Mouse (Mus musculus) lung, adult 10 weeks (tissue): ENCODE measurements around the gene Zbtb20. TPM values are rescaled to one million over a fixed set of nuclear protein-coding genes. Genes with fewer than 3 reads are reported as not detected.

Source experiments
- polyA plus RNA-seq: library from polyadenylated mRNA; stranded (reverse); fragments of 350-450 nt; fragmentation: Illumina TruSeq; extraction: RNeasy Lipid Tissue Mini Kit (QIAGEN cat#74804); gene quantifications from one replicate; pipeline ENCODE4 v1.2.3, GENCODE M21; 2014; ENCODE audit warnings: low read depth, low replicate concordance; ENCODE audit not compliant: insufficient read depth

Zbtb20 gene
- 2.3 TPM for polyA plus RNA-seq

GRCm38 (mm10) chr16:42875852-42875980 lies at the start of gene Zbtb20:
Gene Zbtb20 (plus strand): TSS chr16:42875881.

DNA sequence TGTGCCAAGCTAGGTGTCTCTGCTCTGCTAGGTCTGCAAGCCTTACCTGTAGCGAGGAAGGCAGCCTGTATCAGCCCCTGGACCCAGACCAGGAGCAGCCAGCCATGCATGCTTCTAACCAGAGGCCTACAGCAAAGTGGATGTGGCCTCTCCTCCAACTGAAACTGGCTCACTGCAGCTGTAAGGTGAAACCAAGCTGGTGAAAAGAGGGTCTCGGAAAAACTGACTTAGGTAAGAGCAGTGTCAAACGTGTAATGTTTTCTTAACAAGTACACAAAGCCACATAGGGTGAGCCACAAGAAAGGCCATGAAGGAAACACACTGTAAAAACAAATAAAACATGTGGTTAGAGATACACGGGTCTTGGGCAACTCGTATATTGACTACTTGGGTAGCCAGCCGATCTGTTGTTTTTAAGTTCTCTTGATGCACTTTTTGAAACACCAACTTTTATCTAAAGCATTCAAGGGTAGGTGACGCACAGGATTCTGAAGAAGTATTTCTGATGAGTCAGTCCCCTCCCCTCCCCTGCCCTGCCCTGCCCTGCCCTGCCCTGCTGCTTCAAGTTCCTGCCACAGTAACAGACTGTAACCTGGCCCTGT lies 788.4 kb downstream of the Zbtb20 start, which contains the start of gene Tigit:
TSS of gene Tigit (minus strand) at position 169 of the 602 bp plus-strand sequence.

